Mouse (Mus musculus) hindlimb bud, embryonic 11.5 days (tissue): Measurements from ENCODE around the gene Trpm6.

Experiments
- DNase-seq: peaks from one replicate; pipeline ENCODE4 v3.0.0-alpha.2; 2012; ENCODE audit warnings: low read depth, low spot score; ENCODE audit errors: extremely low spot score

Gene Trpm6

DNA sequence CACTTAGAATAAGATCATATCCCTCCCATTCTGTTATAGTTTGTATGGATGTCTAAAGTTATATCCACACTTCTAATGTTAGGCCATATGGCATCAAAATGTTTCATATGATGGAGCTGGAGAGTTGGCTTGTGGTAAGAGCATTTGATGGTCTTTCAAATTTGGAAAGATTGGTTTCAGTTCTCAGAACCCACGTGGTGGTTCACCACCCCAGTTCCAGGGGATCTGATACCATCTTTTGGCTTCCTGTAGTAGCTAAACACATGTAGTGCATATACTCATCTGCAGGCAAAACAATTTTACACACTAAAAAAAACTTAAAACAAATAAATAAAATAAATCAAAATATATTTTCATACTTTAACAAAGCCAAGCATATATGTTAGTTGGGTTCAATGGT is 21.3 kb downstream of the Trpm6 start:
- DNase-seq = no peak

DNA sequence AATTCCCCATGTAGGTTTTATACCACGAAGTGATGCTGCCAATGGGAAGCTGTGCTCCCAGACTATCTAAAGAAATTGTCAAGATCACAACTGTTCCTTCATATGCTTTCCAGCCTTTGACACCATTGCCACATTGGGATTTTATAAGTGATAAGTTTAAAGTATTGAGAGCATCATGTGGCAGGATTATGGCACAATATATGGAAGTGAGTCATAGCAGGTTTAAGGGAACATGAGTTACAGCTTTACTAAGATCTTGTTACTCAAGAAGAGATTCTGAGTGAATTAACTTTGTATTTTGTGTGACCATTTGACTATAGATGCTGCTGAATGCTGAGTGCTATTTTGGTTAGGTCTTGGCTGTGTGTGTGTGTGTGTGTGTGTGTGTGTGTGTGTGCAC is 21.8 kb downstream of the Trpm6 start:
- no peak for DNase-seq

DNA sequence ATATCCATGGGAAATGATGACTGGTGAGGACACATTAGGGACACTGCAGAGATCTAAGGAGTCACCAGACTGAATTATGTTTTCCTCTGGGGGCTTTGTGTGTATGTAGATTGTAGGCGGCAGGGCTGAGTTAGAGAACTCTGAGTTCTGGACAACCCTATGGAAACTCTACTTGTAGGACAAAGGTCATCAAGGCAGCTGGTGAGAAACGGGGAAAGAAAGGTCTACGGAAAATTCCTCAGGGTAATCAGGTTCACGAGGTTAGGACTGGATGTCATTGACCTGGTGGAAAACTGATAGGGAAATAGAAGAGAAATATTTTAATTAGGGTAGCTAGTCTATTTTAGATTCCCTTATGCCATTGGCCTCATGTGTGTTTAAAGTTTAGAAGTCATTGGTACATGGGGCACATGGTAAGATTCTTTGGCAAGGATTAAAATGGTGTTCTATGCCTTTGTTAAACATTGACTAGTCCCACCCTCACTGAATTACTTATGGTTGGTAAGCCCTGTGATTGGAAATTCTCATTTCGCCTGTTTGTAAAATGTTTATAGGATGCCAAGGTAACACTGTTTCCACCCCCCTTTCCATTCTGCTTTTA is 23.2 kb downstream of the Trpm6 start:
- no peak for DNase-seq

DNA sequence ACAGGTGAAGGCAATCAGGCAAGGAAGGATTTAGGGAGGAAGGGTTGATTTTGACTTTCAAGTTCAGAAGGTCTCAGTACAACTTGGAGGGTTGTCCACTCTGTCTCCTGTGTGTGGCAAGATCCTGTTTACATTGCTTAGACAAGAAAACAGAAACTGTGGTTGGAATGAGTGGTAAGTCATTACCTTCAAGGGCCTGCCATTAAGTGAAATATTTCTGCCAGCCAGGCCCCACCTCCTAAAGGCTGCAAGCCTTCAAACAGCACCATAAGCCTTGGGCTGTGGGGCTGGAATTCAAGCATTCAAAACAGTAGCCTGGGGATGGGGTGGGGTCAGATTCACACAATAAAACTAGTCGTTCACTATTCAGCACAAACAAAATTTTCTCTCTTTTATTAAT is 24.3 kb downstream of the Trpm6 start:
- DNase-seq = no peak

DNA sequence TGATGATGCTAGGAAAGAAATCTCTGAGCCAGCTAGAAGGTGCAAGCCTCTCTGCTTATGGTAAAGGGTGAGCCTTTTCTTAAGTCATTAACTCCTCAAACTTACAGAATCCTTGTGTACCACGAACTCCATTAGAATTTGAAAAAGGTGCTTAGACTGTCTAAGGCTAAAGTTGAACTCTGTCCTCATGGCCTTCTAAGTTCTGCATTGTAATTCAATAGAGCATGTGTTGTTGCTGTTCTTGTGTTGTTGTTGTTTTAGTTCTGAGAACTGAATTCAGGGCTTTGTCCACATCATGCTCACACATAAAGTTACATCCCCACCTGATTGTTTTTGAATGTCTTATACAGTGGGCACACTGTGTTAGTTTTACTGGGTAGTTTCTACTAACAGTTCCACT is 49.9 kb downstream of the Trpm6 start:
- DNase-seq = no peak

DNA sequence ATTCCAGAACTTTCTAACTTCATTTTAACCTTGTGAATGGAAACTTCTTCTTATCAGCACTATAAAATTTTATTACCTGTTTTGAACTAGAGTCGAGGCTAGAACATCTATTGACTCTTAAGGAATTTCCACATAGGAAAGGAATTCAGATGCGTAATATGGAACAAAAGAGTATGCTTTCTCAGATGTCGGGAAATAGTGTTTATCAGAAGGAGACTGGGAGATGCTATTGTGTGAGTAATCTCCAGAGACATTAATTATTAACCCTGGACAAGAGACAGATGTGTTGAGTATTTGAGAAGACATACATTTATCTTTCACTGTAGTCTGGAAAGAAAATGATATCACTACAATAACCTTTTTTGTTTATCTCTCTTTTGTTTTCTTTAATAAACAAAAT is 61.5 kb downstream of the Trpm6 start:
- DNase-seq = no peak

DNA sequence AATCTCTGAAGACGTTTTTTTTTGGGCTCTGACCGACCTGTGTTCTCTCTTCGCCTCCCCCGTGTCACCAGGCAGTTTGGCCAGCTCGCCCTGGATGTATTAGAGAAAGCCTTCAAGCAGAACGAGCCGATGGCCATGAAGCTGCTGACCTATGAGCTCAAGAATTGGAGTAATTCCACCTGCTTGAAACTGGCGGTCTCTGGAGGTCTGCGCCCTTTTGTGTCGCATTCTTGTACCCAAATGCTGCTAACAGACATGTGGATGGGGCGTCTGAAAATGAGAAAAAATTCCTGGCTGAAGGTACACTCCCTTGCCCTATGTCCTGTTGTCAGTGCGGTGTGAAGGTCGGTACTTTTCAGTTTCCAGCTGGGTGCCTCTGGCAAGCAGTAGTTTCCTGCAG is 65.4 kb downstream of the Trpm6 start:
- no peak for DNase-seq

DNA sequence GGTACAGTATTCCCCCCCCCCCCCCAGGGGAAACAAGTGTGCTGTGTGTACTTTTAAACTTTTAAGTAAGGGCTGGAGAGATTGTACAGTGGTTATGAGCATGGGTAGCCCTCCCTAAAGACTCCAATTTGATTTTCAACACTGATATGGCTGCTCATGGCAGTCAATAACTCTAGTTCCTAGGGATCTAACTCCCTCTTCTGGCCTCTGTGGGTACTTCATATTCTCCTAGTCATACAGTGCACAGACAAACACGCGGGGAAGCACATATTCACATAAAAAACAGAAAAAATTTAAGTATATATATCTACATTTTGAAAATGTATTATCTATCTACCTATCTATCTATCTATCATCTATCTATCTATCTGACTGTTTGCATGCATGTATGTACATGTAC is 67.6 kb downstream of the Trpm6 start:
- no peak for DNase-seq

DNA sequence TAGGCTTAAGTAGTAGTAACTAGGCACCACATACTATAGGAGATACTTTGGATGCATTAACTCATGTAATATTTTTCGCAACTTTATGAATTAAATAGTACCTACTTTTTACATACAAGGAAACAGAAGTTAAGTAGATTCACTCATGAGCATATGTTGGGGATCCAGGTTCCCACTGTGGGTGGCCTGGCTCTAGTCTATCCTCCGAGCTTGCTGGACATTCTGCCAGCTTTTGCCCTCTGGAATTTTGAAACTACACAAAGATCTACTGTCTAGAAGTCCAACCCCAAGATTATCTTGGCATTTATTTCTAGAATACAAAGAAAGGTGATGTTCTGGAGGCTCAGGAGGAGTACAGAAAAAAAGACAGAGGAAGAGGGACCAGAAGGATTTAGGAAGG is 78.8 kb downstream of the Trpm6 start:
- DNase-seq = no peak

DNA sequence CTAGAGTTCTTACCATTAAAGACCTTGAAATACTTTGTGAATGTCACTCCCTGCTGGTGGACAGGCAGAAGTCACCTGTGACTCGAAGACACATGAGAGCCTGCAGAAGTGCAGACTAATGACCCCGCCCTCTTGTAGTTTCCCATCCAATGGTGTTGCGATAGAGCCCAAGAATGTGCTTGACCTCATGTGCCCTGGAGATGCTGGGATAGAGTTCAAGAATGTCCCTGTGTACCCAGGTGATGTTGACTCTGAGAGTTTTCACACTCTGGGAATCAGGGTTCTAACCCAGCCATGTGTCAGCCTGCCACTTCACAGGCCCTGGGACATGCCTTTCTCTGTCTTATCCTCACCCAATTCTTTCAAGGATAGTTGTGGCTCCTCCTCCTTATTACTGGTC is 81.4 kb downstream of the Trpm6 start:
- no peak for DNase-seq

DNA sequence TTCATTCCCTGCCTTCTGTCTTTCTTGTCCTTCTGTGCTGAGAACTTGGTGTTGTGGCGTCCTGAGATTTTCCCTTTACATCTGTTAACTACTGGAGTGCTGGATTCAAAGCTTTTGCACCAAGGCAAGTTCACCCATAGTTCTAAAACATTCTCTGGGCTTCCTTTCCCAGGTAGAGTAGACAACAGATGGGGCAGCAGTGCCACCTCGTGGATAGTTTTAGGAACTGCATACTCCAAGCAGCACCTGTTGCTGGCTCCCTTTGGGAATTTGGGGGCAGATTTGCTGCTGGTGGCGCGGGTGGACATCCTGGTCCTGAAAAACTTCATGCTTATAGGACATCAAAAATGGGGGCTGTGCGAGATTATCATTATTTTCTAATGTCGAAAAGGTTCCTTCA is 85.2 kb downstream of the Trpm6 start:
- DNase-seq = peak; percentile 39

DNA sequence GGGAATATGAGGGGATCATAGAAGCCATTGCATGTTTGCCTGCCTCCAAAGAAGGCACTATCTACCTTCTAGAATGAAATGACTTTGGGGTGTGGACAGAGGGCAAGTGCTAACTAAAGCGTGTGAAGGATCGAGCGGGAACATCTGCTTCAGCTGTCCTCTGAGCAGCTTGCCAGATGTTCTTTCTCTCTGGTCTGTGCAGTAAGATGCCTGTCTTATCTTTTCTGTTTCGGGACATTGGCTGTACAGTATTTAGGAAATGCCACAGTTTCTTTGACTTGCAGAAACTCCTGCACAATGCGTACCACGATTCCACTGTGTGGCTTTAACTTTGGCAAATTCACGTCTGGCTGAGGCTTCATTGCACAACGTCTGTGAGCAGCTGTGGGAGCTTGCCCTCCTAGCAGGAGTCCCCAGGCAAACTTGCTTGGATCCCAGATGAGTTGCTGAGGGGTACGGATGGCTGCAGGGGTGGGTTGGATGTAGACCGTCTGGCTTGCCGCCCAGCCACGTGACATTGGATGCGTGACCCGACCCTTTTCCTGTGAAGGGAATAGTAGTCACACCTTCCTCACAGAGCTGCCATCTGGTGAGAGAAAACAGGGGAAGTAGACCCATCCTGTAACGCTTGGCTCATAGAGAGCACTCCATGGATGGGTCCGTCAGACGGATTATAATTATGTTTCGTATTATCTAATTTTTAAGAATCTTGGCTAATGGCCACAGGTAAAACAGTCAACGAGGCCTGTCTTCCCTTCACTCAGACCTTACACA is 92.2 kb downstream of the Trpm6 start:
- no peak for DNase-seq

DNA sequence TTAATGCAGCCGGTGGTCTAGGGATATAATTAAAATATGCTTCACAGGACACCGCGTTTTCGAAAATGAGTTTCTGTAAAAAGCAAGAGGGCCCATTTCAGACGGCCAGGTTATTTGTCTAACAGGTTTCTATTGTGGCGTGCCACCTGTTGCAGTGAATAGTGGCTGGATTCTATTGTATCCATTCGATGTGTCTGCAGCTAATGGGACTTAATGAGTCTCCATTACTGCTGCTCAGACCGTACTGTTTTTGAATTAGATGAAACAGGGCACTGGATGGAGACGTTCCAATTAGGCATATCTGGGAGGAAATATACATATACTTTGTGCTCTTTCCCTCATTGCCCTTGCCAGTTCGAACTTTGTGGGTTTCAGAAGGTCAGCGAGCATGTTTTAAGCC is 92.8 kb downstream of the Trpm6 start:
- no peak for DNase-seq

DNA sequence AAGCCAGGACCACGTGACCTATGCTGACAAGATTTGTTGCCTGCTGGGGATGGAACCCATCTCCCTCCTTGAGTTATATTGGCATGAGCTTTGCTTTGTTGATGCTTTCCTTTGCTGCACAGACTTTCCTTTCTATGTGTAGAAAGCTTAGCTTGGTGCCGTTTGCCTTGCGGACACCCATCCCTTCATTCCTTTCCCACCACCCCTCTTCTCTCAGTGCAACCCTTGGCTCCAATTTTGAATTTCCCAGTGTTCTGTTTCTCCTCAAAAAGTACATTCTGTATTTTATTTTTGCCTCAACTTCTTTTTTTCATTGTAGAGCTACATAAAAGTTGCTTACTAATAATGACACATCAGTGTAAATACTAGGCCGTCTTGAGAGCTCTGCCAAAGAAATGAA is 96.6 kb downstream of the Trpm6 start:
- no peak for DNase-seq

DNA sequence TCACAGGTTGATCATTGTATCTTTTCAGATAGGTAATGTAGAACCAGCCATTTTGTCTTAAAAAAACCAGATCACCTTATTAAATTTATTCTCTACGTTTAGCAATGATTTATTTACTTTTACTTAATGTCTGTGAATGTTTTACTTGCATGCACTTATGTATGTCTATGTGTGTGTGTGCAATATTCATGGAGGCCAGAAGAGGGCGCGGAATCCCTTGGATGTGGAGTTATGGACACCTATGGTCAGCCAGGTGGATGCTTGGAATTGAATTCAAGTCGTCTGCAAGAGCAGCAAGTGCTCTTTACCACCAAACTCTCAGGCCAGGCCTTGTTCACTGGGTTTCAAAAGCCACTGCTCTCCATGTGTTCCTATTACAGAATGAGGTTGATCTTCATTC is 118.5 kb downstream of the Trpm6 start:
- DNase-seq = no peak

DNA sequence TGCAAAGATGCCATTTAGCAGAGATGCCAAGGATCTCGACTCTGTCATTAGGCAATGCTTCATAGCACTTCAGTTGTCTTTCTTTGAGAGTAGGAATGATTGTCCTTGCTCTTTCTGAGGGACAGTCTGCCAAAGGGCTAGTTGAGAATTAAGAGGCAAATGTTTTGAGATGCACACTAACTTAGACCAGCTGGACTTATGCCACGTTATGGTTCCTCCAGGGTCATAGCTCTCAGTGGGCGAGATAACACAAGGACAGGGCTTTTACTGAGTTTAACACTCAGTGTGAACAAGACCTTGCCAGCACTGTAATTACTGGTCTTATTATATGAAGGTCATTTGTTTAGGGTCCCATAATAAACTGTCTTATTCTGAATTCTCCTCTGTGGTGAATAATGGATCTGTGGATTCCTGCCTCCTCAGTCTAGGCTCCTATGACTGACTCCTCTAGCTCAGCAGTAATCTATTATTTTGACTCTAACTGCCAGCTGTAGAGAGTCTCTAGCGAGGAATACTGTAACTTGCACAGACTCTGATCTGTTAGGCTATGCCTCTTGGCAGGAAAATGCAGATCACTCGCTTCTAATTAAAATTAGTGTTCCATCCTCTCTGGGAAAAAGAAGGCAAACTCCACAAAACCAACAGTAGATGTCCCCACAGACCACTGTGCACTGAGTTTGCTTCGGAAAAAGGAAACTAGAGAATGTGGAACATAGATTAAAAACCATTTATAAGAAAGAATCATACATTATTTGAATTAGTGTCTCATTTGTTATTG is 123.2 kb downstream of the Trpm6 start:
- DNase-seq = no peak

DNA sequence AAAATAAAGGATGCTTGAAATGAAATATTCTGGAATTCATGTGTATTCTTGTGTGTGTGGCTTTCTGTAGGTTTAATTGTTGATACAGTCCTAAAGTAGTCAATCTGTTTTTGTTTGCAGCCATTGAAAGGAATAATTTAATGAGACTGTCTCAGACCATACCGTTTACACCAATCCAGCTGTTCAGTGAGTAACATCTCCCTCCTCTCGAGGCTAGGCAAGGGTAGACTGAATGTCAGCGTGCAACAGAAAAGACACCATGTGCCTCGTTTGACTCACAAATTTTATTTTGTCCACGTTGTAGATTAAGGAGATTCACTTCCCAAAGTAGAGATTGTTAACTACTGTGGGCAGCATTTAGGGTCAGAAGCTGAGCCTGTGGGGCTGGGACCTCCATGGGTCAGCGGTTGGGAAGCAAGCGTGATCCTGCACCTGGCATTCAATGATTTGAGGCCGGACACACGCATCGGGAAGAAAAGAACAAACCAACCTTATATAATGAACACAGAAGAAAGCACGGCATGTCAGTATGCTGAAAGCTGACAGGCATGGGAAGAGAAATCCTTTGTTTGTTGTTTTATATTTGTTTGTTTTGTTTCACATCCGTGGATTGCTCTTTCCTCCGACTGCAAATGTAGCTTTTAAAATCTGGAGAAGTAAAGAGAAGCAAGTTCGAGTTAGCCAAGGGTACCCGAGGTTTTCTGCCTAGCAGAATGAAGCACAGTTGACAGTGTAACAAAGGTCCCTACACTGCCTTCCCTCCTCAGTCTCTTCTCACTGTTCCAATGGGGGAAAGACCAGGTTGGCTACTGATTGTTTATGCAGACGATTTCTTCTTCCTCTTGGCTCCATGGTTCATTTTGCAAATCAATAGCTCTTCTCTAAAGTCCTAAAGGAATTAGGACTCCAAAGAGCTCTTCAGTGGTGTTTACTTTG is 124.2 kb downstream of the Trpm6 start:
- no peak for DNase-seq

DNA sequence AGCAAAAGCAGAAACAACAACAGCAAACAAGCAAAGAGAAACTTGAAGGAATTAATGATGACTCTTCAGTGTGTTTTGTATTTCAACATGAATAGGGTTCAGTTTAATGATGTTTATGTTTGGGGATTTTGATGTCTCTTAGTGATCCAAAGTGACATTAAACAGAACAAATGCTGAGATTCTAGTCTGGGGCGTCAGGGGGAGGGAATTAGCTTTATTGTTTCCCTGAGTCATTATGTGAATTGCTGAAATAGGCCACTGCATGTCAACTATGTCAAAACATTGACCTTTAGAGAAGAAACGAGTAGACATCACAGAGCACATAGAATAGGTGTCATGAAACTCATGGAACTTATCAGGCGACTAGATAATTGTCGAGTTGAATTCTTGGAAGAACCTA is 129.5 kb downstream of the Trpm6 start:
- DNase-seq = no peak

DNA sequence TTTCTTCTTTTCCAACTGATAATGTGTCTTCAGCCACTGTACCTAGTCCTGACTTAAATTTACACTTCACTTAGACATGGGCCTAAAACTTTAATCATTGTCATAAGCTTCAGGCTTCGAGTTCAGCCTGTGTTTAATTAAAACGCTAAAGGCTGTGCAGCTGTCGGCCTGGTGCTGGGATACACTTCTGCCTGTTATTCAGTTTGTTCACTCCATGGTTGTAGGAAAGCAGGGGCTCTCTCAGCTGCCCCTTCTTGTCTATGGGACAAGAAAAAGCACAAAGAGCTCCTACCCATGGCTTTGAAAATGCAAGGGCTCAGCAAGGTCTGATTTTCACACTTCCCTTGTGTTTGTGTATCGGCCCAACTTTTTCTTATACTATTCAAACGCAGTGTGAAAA is 131.4 kb downstream of the Trpm6 start:
- no peak for DNase-seq

DNA sequence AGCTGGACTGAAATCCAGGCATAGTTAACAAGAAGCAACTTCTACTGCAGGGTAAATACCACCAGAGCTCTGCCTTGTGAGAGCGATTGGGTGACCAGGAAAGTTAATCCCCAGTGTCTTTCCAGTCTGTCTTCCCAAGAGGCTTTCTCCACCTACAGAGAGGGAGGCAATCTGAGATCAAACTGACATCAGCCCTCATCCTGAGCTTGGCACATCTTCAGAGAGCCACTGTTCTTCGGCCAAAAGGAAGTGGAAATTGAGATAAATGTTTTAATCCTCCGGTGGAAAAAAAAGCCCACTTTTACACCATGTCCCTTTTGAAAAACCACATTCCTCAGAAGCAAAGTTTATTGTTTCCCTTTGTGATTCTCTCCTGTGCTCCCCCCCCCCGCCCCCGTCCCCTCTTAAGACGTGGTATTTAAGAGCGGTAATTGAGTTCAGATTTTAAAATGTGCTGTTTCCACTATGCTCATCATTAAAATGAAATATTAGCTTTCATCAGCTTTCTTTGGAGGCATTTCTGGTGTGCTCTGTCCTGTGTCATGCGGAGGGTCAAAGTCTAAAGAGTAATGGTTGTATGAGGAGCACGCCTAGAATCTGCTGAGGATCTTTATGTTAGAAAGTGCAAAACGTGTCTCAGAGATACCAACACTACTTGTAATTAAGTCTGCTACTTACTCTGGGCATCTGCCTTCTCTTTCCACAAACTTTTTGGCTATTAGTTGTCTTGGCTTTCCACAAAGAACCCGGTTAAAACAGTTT is 138.0 kb downstream of the Trpm6 start:
- no peak for DNase-seq
